Mouse (Mus musculus): ENCODE measurements around the gene Sac3d1. TPM values are rescaled to one million over a fixed set of nuclear protein-coding genes. Genes with fewer than 3 reads are reported as not detected.
A peak's percentile ranks its signal among the peaks of the same experiment; 100 is the strongest.
"Not testable (repeated sequence)": the region's sequence is repeated elsewhere in the genome, so short reads cannot be mapped to it uniquely, and the experiment has no call there.

Gene Sac3d1
- polyA plus RNA-seq, 1 experiment from 2014 or later: 28.1 TPM

DNA sequence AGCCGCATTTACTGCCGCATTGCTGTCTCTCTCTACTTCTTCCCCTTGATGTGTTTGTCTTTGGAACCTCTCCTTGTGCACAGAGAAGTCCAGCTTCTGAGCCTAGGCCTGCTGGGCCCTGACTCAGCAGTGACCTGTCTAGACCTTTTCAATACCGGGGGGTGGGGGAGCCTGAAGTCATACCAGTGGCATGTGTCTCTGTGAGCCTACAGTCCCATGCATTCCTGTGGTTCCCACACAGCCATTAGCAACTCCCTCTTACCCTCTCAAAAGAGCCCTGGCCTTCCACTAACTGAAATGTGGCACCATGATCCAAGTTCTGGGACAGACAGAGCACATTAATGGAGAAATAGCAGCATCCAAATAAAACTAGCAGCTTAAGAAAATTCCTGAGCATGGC lies 17.9 kb upstream of the Sac3d1 start:
- H3K27ac ChIP-seq: no peak overlapping the region
- no peak overlapping the region for H3K9ac ChIP-seq
- H3K4me1 ChIP-seq (replicated peaks): peaks cover 8% of the 10 kb centered on the region
- H3K4me3 ChIP-seq: no peak overlapping the region
- 78% methylated on average over 3 of the region's 3 CpGs for WGBS
- H3K9me3 ChIP-seq (replicated peaks): no peaks in the 10 kb centered on the region
- H3K4me2 ChIP-seq: no peak overlapping the region
- peaks cover 7% of the 10 kb centered on the region; the same call in 1 of the 2 replicates for H3K36me3 ChIP-seq
- H3K27me3 ChIP-seq: no peaks in the 10 kb centered on the region
- no peak for ATAC-seq (replicated peaks; ENCODE audit: insufficient number of reproducible peaks, insufficient read depth, low FRiP score, low read depth)

DNA sequence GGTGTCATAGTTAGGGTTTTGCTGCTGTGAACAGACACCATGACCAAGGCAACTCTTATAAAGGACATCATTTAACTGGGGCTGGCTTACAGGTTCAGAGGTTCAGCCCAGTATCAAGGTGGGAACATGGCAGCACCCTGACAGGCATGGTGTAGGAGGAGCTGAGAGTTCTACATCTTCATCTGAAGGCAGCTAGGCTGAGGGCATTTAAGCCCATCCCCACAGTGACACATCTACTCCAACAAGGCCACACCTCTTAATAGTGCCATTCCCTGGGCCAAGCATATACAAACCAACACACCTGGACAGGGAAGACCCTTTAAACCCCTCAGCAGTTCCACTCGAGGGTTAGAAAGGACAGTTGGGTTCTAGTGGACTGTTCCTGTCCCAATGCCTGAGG lies 14.7 kb upstream of the Sac3d1 start:
- H3K27me3 ChIP-seq; H3K4me3 ChIP-seq; H3K9ac ChIP-seq; H3K27ac ChIP-seq; H3K9me3 ChIP-seq (replicated peaks); H3K4me2 ChIP-seq; ATAC-seq (replicated peaks; ENCODE audit: insufficient number of reproducible peaks, insufficient read depth, low FRiP score, low read depth); H3K36me3 ChIP-seq; H3K4me1 ChIP-seq (replicated peaks): not testable (repeated sequence)
- 15% methylated on average over 1 of the region's 1 CpGs for WGBS

DNA sequence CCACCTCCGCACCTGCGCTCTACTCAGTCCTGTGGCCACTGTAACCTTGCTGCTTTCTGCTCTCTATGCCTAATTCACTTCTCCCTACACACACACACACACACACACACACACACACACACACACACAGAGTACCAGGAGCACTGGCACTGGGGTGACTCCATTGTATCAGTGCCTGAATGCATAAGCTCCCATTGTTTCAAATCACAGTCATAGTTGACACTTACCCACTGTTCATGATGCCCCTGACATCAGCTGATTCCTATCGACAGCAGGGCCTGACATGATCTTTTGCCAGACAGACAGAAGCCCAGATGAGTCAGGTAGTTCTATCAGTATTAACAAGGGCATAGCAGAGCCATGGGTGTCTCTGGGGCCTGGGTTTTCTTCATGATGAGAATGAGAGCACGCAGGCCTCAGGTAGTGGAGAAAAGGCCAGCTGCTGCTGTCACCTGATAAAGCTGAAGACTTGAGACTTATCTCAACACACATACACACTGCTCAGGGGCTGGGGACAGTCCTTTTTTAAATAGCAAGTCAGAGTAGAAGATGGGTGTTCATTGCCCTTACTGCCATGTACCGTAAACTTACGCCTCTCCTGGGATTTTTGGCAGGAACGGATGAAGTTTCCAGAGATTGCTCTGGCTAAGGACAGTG lies 13.8 kb upstream of the Sac3d1 start:
- H3K27ac ChIP-seq: no peak overlapping the region

DNA sequence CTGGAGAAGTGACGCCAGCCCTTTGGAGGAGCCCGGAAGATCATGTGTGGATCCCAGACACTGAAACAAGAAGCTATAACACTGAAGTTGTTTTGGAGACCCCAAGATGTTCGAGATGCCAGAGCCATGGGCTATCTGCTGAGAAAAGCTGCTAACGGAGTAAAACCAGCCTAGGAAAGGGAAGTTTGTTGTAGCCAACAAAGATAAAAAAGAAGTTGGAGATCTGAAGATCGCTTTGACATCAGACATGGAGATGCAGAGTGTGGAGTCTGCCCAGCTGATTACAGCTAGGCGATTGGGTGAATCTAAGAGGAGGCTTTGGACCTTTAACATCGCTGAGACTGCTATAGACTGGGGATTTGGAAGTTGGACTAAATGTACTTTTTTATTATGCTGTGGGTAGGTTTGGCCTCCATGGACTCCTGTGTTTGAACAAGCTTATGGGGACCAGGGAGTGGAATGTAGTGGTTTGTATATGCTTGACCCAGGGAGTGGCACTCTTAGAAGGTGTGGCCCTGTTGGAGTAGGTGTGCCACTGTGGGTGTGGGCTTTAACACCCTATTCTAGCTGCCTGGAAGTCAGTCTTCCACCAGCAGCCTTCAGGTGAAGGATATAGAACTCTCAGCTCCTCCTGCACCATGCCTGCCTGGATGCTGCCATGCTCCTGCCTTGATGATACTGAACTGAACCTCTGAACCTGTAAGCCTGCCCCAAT lies 12.1 kb upstream of the Sac3d1 start:
- not testable (repeated sequence) for ATAC-seq (replicated peaks; ENCODE audit: insufficient number of reproducible peaks, insufficient read depth, low FRiP score, low read depth); H3K4me3 ChIP-seq; H3K27me3 ChIP-seq; H3K36me3 ChIP-seq; H3K9me3 ChIP-seq (replicated peaks); H3K9ac ChIP-seq; H3K4me1 ChIP-seq (replicated peaks); H3K27ac ChIP-seq; H3K4me2 ChIP-seq
- 66% methylated on average over 7 of the region's 7 CpGs for whole genome bisulfite sequencing

More for the DNA sequence above, 13.8 kb upstream of the Sac3d1 start:
- Histone ChIP-seq H3K9me3 (replicated peaks) (no peaks in the 10 kb centered on the region), H3K9ac (no peak overlapping the region), H3K36me3 (peaks cover 6% of the 10 kb centered on the region; the same call in 1 of the 2 replicates), H3K4me2 (no peak overlapping the region), H3K4me3 (no peak overlapping the region), H3K27me3 (no peaks in the 10 kb centered on the region), H3K4me1 (replicated peaks) (0 out of 2 replicates have a peak, but pooled peaks cover 2% of the 10 kb centered on the region)
- WGBS: 80% methylated on average over 7 of the region's 7 CpGs
- ATAC-seq (replicated peaks; ENCODE audit: insufficient number of reproducible peaks, insufficient read depth, low FRiP score, low read depth): no peak

DNA sequence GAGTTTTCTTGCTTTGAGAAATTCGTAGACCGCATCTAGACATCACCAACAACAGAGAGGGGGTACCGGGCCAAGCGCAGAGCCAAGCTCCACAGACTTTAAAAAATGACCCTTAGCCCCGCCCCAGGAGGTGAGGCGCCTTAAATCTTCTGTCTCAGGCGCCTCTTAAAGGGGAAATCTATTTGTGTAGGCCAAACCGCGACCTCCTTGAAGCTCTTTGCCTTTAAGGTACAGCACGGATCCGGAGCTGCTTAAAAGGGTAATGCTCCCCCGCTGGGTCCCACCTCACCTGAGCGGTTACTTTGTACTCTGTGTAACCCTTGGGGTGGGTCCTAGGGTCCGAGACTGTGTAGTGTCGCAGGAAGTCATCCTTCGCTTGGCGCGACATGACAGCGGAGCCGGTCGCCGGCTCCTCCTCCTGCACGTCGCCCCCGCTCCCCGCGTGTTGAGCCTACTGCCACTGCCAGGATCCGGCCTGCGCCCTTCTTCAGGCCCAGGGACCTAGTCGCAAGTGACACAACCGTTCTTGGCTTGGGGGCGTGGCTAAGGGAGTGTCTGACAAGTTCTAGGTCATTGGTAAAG lies 9.4 kb upstream of the Sac3d1 start, which contains the start of gene Snx15:
Gene Snx15, minus strand, starts transcription at position 545 of the 582 bp plus-strand sequence.
- no peaks in the 10 kb centered on the region for H3K27me3 ChIP-seq
- peak within 1 kb of the TSS; percentile 71 for H3K4me2 ChIP-seq
- peak within 1 kb of the TSS; percentile 74 for H3K4me3 ChIP-seq
- H3K4me1 ChIP-seq (replicated peaks): 0 out of 2 replicates have a peak, but pooled peaks cover 2% of the 10 kb centered on the region
- H3K36me3 ChIP-seq: no peaks in the 10 kb centered on the region
- H3K27ac ChIP-seq: peak within 1 kb of the TSS; percentile 94
- peak; percentile 94 for ATAC-seq (replicated peaks; ENCODE audit: insufficient number of reproducible peaks, insufficient read depth, low FRiP score, low read depth)
- no peaks in the 10 kb centered on the region for H3K9me3 ChIP-seq (replicated peaks)
- peak within 1 kb of the TSS; percentile 80 for H3K9ac ChIP-seq
- under 1% methylated on average over 32 of the region's 32 CpGs for WGBS

DNA sequence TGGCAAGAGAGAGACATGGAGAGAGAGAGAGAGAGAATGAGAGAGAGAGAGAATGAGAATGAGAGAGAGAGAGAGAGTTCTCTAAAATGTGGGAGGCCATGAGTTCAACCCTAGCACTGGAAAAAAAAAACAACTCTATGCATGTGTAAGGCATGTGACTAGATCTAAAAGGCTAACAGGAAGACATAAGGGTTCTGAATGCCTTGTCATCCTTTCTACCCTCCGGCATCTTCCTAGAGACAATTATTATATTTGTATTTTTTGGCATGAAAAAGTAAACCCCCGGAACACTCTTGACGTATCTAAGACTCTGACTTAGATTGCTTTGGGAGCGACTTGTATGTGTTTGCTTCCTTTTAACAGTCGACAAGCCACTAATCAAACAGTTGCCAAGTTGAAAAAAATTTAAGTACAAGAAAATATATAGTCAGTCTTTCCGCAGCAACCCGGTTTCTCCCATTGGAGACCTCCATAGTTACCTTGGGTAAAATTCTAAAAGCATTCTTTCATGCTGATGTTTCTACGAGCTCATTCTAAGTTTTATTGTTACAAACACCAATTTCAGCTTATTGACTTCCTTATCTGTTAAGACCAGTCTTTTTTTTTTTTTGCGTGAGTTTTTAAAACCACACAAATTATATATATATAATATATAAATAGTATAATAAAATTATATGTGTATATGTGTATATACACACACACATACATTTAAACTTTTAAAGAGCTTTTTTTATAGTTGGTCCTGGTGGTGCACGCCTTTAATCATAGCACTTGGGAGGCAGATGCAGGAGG lies 8.5 kb upstream of the Sac3d1 start:
- ATAC-seq (replicated peaks; ENCODE audit: insufficient number of reproducible peaks, insufficient read depth, low FRiP score, low read depth): no peak
- WGBS: 72% methylated on average over 10 of the region's 10 CpGs
- Histone ChIP-seq H3K9me3 (replicated peaks) (no peaks in the 10 kb centered on the region), H3K9ac (peak overlapping the region; percentile 80), H3K4me1 (replicated peaks) (0 out of 2 replicates have a peak, but pooled peaks cover 2% of the 10 kb centered on the region), H3K27me3 (no peaks in the 10 kb centered on the region), H3K36me3 (no peaks in the 10 kb centered on the region), H3K27ac (peak overlapping the region; percentile 94), H3K4me2 (peak overlapping the region; percentile 71), H3K4me3 (peak overlapping the region; percentile 74)

DNA sequence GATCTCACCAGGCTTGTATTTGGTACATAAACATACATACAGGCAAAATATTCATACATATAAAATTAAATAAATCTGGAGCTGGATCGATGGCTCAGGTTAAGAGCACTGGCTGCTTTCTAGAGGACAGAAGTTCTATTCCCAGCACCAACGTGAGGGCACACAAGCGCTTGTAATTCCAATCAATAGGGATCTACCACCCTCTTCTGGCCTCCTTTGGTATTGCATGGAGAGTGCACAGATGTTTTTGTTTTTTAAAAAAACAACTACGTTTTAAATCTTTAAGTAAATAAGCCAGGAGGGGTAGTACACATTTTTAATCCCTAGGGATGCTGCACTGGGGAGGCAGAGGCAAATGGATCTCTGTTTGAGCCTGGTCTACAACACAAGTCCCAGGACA lies 7.8 kb upstream of the Sac3d1 start:
- Histone ChIP-seq H3K36me3 (no peaks in the 10 kb centered on the region), H3K4me1 (replicated peaks) (0 out of 2 replicates have a peak, but pooled peaks cover 2% of the 10 kb centered on the region), H3K9ac (no peak overlapping the region), H3K4me2 (no peak overlapping the region), H3K9me3 (replicated peaks) (no peaks in the 10 kb centered on the region), H3K4me3 (no peak overlapping the region), H3K27ac (no peak overlapping the region), H3K27me3 (no peaks in the 10 kb centered on the region)
- no peak for ATAC-seq (replicated peaks; ENCODE audit: insufficient number of reproducible peaks, insufficient read depth, low FRiP score, low read depth)
- WGBS: 22% methylated on average over 4 of the region's 4 CpGs

DNA sequence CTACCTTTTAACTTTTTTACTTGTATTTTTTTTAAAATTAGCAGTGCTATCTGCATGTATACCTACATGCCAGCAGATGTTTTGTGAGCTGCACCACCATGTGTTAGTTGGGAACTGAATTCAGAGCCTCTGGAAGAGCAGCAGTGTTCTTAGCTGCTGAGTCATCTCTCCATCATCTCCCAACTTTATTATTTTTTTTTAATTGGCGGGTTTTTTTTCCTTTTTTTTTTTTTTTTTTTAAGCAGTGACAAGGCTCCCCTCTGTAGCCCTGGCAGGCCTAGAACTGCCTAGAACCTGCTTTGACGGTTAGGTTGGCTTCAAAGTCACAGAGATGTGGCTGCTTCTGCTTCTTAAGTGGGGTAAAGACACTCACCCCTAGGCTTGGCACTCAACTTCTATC lies 6.4 kb upstream of the Sac3d1 start:
- 67% methylated on average over 2 of the region's 2 CpGs for WGBS
- H3K9me3 ChIP-seq (replicated peaks): no peaks in the 10 kb centered on the region
- no peak for ATAC-seq (replicated peaks; ENCODE audit: insufficient number of reproducible peaks, insufficient read depth, low FRiP score, low read depth)

DNA sequence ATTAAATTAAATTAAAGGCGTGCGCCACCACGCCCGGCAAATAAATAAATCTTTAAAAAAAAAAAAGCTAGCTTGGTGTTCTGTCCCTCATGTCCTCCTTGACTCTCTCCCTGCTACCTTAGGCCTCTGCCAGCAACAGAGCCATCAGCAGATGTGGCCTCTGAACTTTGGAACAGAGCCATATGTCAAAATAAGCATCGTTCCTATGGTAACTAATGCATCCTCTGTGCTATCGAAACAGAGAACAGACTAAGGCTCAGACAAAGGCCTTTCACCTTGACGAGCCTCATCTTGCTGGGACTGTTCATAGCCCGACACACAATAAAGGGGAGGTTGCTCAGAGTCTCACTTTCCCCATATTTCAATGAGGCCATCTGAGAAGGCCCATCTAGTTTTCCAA lies 4.9 kb upstream of the Sac3d1 start:
- H3K4me2 ChIP-seq: no peak overlapping the region

More for the DNA sequence above, 6.4 kb upstream of the Sac3d1 start:
- H3K27ac ChIP-seq: no peak overlapping the region
- H3K4me1 ChIP-seq (replicated peaks): 0 out of 2 replicates have a peak, but pooled peaks cover 2% of the 10 kb centered on the region
- H3K4me2 ChIP-seq: no peak overlapping the region
- no peak overlapping the region for H3K4me3 ChIP-seq
- H3K36me3 ChIP-seq: 0 out of 2 replicates have a peak, but pooled peaks cover 3% of the 10 kb centered on the region
- no peaks in the 10 kb centered on the region for H3K27me3 ChIP-seq
- no peak overlapping the region for H3K9ac ChIP-seq

DNA sequence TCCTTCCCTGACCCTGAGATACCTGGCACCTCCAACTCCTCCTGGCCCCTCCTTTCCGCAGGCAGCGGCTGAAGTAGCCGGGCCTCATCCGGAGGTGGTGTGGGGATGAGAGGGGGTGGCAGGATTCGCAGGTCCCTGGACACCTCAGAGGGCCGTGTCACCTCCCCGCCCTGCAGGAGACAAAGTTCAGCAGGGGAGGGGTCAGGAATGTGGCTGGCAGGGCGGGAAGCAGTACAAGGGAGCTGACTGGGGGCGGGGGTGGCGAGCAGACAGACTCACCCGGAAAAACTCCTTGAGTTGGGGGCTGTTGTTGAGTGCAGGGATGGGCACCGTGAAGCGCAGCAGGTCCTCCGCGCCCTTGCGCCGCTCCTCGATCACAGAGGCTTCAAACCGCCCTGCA lies 3.3 kb upstream of the Sac3d1 start:
- 32% methylated on average over 19 of the region's 19 CpGs for WGBS
- Histone ChIP-seq H3K27ac (no peak overlapping the region), H3K4me2 (no peak overlapping the region), H3K4me1 (replicated peaks) (peaks cover 15% of the 10 kb centered on the region), H3K27me3 (no peaks in the 10 kb centered on the region), H3K4me3 (no peak overlapping the region), H3K9ac (no peak overlapping the region), H3K9me3 (replicated peaks) (no peaks in the 10 kb centered on the region), H3K36me3 (0 out of 2 replicates have a peak, but pooled peaks cover 3% of the 10 kb centered on the region)
- ATAC-seq (replicated peaks; ENCODE audit: insufficient number of reproducible peaks, insufficient read depth, low FRiP score, low read depth): no peak

More for the DNA sequence above, 4.9 kb upstream of the Sac3d1 start:
- H3K4me3 ChIP-seq: no peak overlapping the region
- no peak overlapping the region for H3K9ac ChIP-seq
- 80% methylated on average over 8 of the region's 8 CpGs for WGBS
- H3K9me3 ChIP-seq (replicated peaks): no peaks in the 10 kb centered on the region
- no peak overlapping the region for H3K27ac ChIP-seq
- 0 out of 2 replicates have a peak, but pooled peaks cover 3% of the 10 kb centered on the region for H3K36me3 ChIP-seq
- no peak for ATAC-seq (replicated peaks; ENCODE audit: insufficient number of reproducible peaks, insufficient read depth, low FRiP score, low read depth)
- H3K27me3 ChIP-seq: no peaks in the 10 kb centered on the region
- H3K4me1 ChIP-seq (replicated peaks): peaks cover 6% of the 10 kb centered on the region
